Mouse (Mus musculus): ENCODE results near the gene Serpinb1b. TPM values are rescaled to one million over a fixed set of nuclear protein-coding genes. Genes with fewer than 3 reads are reported as not detected.

Gene Serpinb1b
- polyA plus RNA-seq, 1 experiment from 2014 or later: 0.21 TPM

DNA sequence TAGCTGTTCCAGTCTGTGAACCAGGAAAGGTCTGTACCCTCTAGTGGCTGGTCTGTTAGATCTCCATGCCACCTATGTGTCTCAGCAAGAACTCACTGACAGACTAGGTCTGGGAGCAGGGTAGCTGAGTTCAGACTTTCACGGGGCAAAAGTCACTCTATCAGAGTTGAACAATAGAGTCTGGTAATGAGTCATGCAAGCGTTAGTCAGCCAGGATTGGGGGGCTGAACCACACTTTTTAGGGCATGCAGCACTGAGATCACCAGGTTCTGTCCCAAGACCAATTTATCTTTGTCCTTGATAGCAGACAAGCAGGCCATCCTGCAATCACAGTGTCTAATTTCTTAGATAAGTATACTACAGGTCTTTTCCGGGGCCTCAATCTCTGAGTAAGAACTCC lies 63.1 kb downstream of the Serpinb1b start:
- Histone ChIP-seq H3K27ac (ENCODE audit: low read length) (no peak overlapping the region), H3K4me3 (ENCODE audit: low read length) (no peak overlapping the region), H3K9me3 (replicated peaks; ENCODE audit: control insufficient read depth, low read length) (no peaks in the 10 kb centered on the region), H3K9ac (ENCODE audit: low read length) (no peak overlapping the region), H3K4me1 (ENCODE audit: control insufficient read depth, insufficient read depth, low read length) (no peaks in the 10 kb centered on the region), H3K36me3 (ENCODE audit: control insufficient read depth, insufficient read depth) (no peaks in the 10 kb centered on the region), H3K4me2 (ENCODE audit: low read depth, low read length) (no peak overlapping the region), H3K27me3 (ENCODE audit: control insufficient read depth, insufficient read depth, low read length) (no peaks in the 10 kb centered on the region)
- no peak for ATAC-seq (replicated peaks; ENCODE audit: extremely low read depth, insufficient read depth, low FRiP score)
- WGBS: 49% methylated on average over 3 of the region's 3 CpGs

Other genes starting within 250 kb of the Serpinb1b start
- gene Serpinb1a, start 227.4 kb upstream of the Serpinb1b start, polyA plus RNA-seq (2015; fragmentation: Nextera tagmentation; extraction: Ambion mirVana): 10.4 and 14.7 TPM in 2 replicates
- 0.14 and 0.29 TPM in 2 replicates for gene Serpinb1c, start 180.4 kb upstream of the Serpinb1b start, polyA plus RNA-seq (2015; fragmentation: Nextera tagmentation; extraction: Ambion mirVana)
- 22.4 and 26.8 TPM in 2 replicates for gene Serpinb6b, start 113.4 kb upstream of the Serpinb1b start, polyA plus RNA-seq (2015; fragmentation: Nextera tagmentation; extraction: Ambion mirVana)
- gene Serpinb9, start 75.3 kb upstream of the Serpinb1b start, polyA plus RNA-seq (2015; fragmentation: Nextera tagmentation; extraction: Ambion mirVana): 8.8 and 10.4 TPM in 2 replicates
- gene Serpinb9b, start 51.2 kb upstream of the Serpinb1b start, polyA plus RNA-seq (2015; fragmentation: Nextera tagmentation; extraction: Ambion mirVana): 0.33 and 0.47 TPM in 2 replicates
- gene Serpinb9c, start 81.2 kb downstream of the Serpinb1b start, polyA plus RNA-seq (2015; fragmentation: Nextera tagmentation; extraction: Ambion mirVana): not detected in 2 replicates
- not detected in 2 replicates for gene Serpinb9d, start 114.4 kb downstream of the Serpinb1b start, polyA plus RNA-seq (2015; fragmentation: Nextera tagmentation; extraction: Ambion mirVana)
- not detected in 2 replicates for gene Serpinb9e, start 171.0 kb downstream of the Serpinb1b start, polyA plus RNA-seq (2015; fragmentation: Nextera tagmentation; extraction: Ambion mirVana)
- not detected in 2 replicates for gene Serpinb9f, start 245.5 kb downstream of the Serpinb1b start, polyA plus RNA-seq (2015; fragmentation: Nextera tagmentation; extraction: Ambion mirVana)